Mouse (Mus musculus) colon, adult 2 months (tissue): ENCODE data around the gene Relt. TPM values are rescaled to one million over a fixed set of nuclear protein-coding genes. Genes with fewer than 3 reads are reported as not detected.

Experiments used
- polyA plus RNA-seq: library from polyadenylated mRNA; depleted of rRNA; stranded (reverse); fragments of >200 nt; gene quantifications from 2 replicates; pipeline ENCODE4 v1.2.3, GENCODE M21; 2012; rRNA removed

The Relt gene
- 4.5 and 4.7 TPM in 2 replicates for polyA plus RNA-seq

GRCm38 (mm10) chr7:100862828-100863638 lies at the start of gene Relt:
Gene Relt (minus strand): TSS chr7:100863446.

Other genes starting within 250 kb of the Relt start
- 34.6 and 43.4 TPM in 2 replicates for gene Plekhb1, start 201.0 kb downstream of the Relt start, polyA plus RNA-seq
- gene Fam168a, start 156.8 kb downstream of the Relt start, polyA plus RNA-seq: 54.0 and 59.4 TPM in 2 replicates
- gene Arhgef17, start 68.7 kb upstream of the Relt start, polyA plus RNA-seq: 16.8 and 17.4 TPM in 2 replicates
- 89.3 and 105 TPM in 2 replicates for gene P2ry6, start 111.2 kb upstream of the Relt start, polyA plus RNA-seq
- gene P2ry2, start 149.4 kb upstream of the Relt start, polyA plus RNA-seq: 21.5 and 32.9 TPM in 2 replicates
- gene Fchsd2, start 229.4 kb upstream of the Relt start, polyA plus RNA-seq: 11.1 and 18.1 TPM in 2 replicates